Mouse (Mus musculus): ENCODE measurements around the gene Gm15130. TPM values are rescaled to one million over a fixed set of nuclear protein-coding genes. Genes with fewer than 3 reads are reported as not detected.

Gene Gm15130
- polyA plus RNA-seq (2011; ENCODE audit: insufficient read depth, insufficient read length, low read depth, missing spikeins), result not detected in 2 replicates

- Histone ChIP-seq H3K4me1 (ENCODE audit: control insufficient read depth, insufficient read depth, low read length) (no peaks in the 10 kb centered on the region), H3K27ac (ENCODE audit: insufficient read depth, low read length) (no peak within 1 kb of the TSS), H3K4me3 (ENCODE audit: low read depth, low read length) (no peak within 1 kb of the TSS), H3K9ac (ENCODE audit: low read depth, poor library complexity, severe bottlenecking) (no peak within 1 kb of the TSS), H3K9me3 (replicated peaks; ENCODE audit: control insufficient read depth, insufficient read depth, low read length, poor library complexity, severe bottlenecking) (no peaks in the 10 kb centered on the region), H3K27me3 (ENCODE audit: control insufficient read depth, insufficient read depth, low read length, poor library complexity, severe bottlenecking) (no peaks in the 10 kb centered on the region), H3K36me3 (ENCODE audit: control insufficient read depth, insufficient read depth, low read length, poor library complexity, severe bottlenecking) (no peaks in the 10 kb centered on the region)
- TF ChIP-seq POLR2A (IDR thresholded peaks at IDR 0.05; ENCODE audit: insufficient read depth, low read length), result no peak
- TF ChIP-seq EP300 (IDR thresholded peaks at IDR 0.05; ENCODE audit: insufficient read depth, low read depth, low read length), result no peak
- no peak for TF ChIP-seq CTCF (IDR thresholded peaks at IDR 0.05; ENCODE audit: low read depth, low read length)
These were observed at the start of gene Gm15130 for GRCm38 (mm10) chr2:111152836-111153235. Gene Gm15130, minus strand, starts transcription at chr2:111152936.

DNA sequence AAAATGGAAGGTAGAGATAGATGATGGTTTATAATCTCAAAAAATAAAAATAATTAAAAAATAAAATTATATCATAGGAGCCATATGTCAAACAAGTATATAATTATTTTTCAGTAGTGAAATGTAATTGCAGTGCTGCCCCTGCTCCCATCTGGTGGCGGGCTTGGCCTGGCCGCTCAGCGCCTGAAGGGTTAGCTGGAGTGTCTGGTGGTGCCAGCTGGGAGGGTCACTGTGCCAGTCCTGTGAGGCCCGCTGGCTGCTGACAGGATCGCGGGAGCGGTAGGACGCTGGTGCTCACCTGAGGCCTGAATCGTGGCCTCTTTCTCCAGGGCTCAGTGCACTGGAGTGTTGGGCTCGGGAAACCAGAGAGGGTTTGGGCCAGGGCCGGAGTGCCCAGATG lies 29.3 kb upstream of the Gm15130 start:
- H3K27me3 ChIP-seq (ENCODE audit: control insufficient read depth, insufficient read depth, low read length, poor library complexity, severe bottlenecking), result no peaks in the 10 kb centered on the region
- H3K4me1 ChIP-seq (ENCODE audit: control insufficient read depth, insufficient read depth, low read length), result no peaks in the 10 kb centered on the region
- H3K36me3 ChIP-seq (ENCODE audit: control insufficient read depth, insufficient read depth, low read length, poor library complexity, severe bottlenecking), result no peaks in the 10 kb centered on the region
- H3K9ac ChIP-seq (ENCODE audit: low read depth, poor library complexity, severe bottlenecking), result no peak overlapping the region
- no peak overlapping the region for H3K27ac ChIP-seq (ENCODE audit: insufficient read depth, low read length)
- TF ChIP-seq EP300 (IDR thresholded peaks at IDR 0.05; ENCODE audit: insufficient read depth, low read depth, low read length) (no peak), CTCF (IDR thresholded peaks at IDR 0.05; ENCODE audit: low read depth, low read length) (no peak), POLR2A (IDR thresholded peaks at IDR 0.05; ENCODE audit: insufficient read depth, low read length) (no peak)
- H3K9me3 ChIP-seq (replicated peaks; ENCODE audit: control insufficient read depth, insufficient read depth, low read length, poor library complexity, severe bottlenecking), result no peaks in the 10 kb centered on the region
- H3K4me3 ChIP-seq (ENCODE audit: low read depth, low read length), result no peak overlapping the region

DNA sequence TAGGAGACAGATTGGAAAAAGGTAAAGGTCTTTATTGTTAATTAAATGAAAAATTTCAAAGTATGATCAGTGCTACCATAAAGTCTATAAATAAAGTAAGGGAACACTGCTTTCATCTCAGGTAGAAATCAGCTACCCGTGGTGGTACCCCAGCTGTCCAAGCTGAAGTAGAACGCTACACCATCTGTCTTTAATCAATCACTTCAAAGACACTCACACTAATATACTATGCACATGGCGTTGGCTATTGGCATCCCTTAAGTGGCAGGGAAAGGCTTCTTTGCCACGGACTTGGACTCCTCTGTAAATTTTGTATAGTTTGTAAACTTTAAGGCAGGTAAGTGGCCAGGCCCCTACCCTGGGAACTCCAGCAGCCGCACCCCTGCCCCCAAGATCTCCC lies 17.0 kb downstream of the Gm15130 start:
- Histone ChIP-seq H3K4me1 (ENCODE audit: control insufficient read depth, insufficient read depth, low read length) (no peaks in the 10 kb centered on the region), H3K9me3 (replicated peaks; ENCODE audit: control insufficient read depth, insufficient read depth, low read length, poor library complexity, severe bottlenecking) (no peaks in the 10 kb centered on the region), H3K4me3 (ENCODE audit: low read depth, low read length) (no peak overlapping the region), H3K9ac (ENCODE audit: low read depth, poor library complexity, severe bottlenecking) (no peak overlapping the region), H3K27me3 (ENCODE audit: control insufficient read depth, insufficient read depth, low read length, poor library complexity, severe bottlenecking) (no peaks in the 10 kb centered on the region), H3K27ac (ENCODE audit: insufficient read depth, low read length) (no peak overlapping the region), H3K36me3 (ENCODE audit: control insufficient read depth, insufficient read depth, low read length, poor library complexity, severe bottlenecking) (no peaks in the 10 kb centered on the region)
- no peak for TF ChIP-seq EP300 (IDR thresholded peaks at IDR 0.05; ENCODE audit: insufficient read depth, low read depth, low read length)
- TF ChIP-seq CTCF (IDR thresholded peaks at IDR 0.05; ENCODE audit: low read depth, low read length), result no peak
- TF ChIP-seq POLR2A (IDR thresholded peaks at IDR 0.05; ENCODE audit: insufficient read depth, low read length), result no peak

DNA sequence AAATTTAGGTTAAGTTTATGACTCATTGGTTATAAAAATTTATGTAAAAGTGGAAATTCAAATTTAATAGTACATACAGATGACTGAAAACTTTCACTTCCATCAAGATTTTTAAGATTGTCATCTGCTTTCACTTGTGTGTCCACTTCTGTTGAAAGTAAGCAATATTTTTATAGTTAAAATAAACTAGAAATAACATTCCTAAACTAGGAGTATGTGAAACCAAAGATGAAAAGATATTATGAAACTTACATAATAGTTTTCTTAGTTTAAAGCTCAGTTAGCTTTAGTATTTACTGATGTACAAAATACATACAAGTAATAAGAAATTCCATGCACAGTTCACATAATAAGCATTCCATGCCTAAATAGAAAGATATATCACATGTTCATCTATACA lies 46.9 kb downstream of the Gm15130 start, which contains the start of gene Gm13941:
Gm13941 (minus strand) TSS at position 101 of the 400 bp plus-strand sequence.
- Histone ChIP-seq H3K4me1 (ENCODE audit: control insufficient read depth, insufficient read depth, low read length) (no peaks in the 10 kb centered on the region), H3K27ac (ENCODE audit: insufficient read depth, low read length) (no peak within 1 kb of the TSS), H3K4me3 (ENCODE audit: low read depth, low read length) (no peak within 1 kb of the TSS), H3K9ac (ENCODE audit: low read depth, poor library complexity, severe bottlenecking) (no peak within 1 kb of the TSS), H3K9me3 (replicated peaks; ENCODE audit: control insufficient read depth, insufficient read depth, low read length, poor library complexity, severe bottlenecking) (no peaks in the 10 kb centered on the region), H3K27me3 (ENCODE audit: control insufficient read depth, insufficient read depth, low read length, poor library complexity, severe bottlenecking) (no peaks in the 10 kb centered on the region), H3K36me3 (ENCODE audit: control insufficient read depth, insufficient read depth, low read length, poor library complexity, severe bottlenecking) (no peaks in the 10 kb centered on the region)
- TF ChIP-seq CTCF (IDR thresholded peaks at IDR 0.05; ENCODE audit: low read depth, low read length) (no peak), EP300 (IDR thresholded peaks at IDR 0.05; ENCODE audit: insufficient read depth, low read depth, low read length) (no peak), POLR2A (IDR thresholded peaks at IDR 0.05; ENCODE audit: insufficient read depth, low read length) (no peak)

Other genes with a start within 250 kb of the Gm15130 start
- gene Ano3, start 202.0 kb downstream of the Gm15130 start, polyA plus RNA-seq (2011; ENCODE audit: insufficient read depth, insufficient read length, low read depth, missing spikeins), result 8.2 and 8.4 TPM in 2 replicates
- not detected in 2 replicates for gene Gm13941, start 47.0 kb downstream of the Gm15130 start, polyA plus RNA-seq (2011; ENCODE audit: insufficient read depth, insufficient read length, low read depth, missing spikeins)
- gene 4930430A15Rik, start 76.7 kb upstream of the Gm15130 start, polyA plus RNA-seq (2011; ENCODE audit: insufficient read depth, insufficient read length, low read depth, missing spikeins), result not detected in 2 replicates
- not detected in 2 replicates for gene Olfr1275, start 82.3 kb upstream of the Gm15130 start, polyA plus RNA-seq (2011; ENCODE audit: insufficient read depth, insufficient read length, low read depth, missing spikeins)
- not detected in 2 replicates for gene Olfr1276, start 101.6 kb upstream of the Gm15130 start, polyA plus RNA-seq (2011; ENCODE audit: insufficient read depth, insufficient read length, low read depth, missing spikeins)
- gene Olfr1277, start 121.2 kb upstream of the Gm15130 start, polyA plus RNA-seq (2011; ENCODE audit: insufficient read depth, insufficient read length, low read depth, missing spikeins), result not detected in 2 replicates
- gene Olfr1278, start 137.2 kb upstream of the Gm15130 start, polyA plus RNA-seq (2011; ENCODE audit: insufficient read depth, insufficient read length, low read depth, missing spikeins), result not detected in 2 replicates
- gene Olfr1279, start 147.7 kb upstream of the Gm15130 start, polyA plus RNA-seq (2011; ENCODE audit: insufficient read depth, insufficient read length, low read depth, missing spikeins), result not detected in 2 replicates
- not detected in 2 replicates for gene Olfr1280, start 161.1 kb upstream of the Gm15130 start, polyA plus RNA-seq (2011; ENCODE audit: insufficient read depth, insufficient read length, low read depth, missing spikeins)
- not detected in 2 replicates for gene Olfr1281, start 173.6 kb upstream of the Gm15130 start, polyA plus RNA-seq (2011; ENCODE audit: insufficient read depth, insufficient read length, low read depth, missing spikeins)
- not detected in 2 replicates for gene Olfr1282, start 183.1 kb upstream of the Gm15130 start, polyA plus RNA-seq (2011; ENCODE audit: insufficient read depth, insufficient read length, low read depth, missing spikeins)
- gene Olfr1283, start 213.9 kb upstream of the Gm15130 start, polyA plus RNA-seq (2011; ENCODE audit: insufficient read depth, insufficient read length, low read depth, missing spikeins), result not detected in 2 replicates
- gene Olfr1284, start 222.6 kb upstream of the Gm15130 start, polyA plus RNA-seq (2011; ENCODE audit: insufficient read depth, insufficient read length, low read depth, missing spikeins), result not detected in 2 replicates

Data from ES-Bruce4 (cell line).